In the genomic region with DNA sequence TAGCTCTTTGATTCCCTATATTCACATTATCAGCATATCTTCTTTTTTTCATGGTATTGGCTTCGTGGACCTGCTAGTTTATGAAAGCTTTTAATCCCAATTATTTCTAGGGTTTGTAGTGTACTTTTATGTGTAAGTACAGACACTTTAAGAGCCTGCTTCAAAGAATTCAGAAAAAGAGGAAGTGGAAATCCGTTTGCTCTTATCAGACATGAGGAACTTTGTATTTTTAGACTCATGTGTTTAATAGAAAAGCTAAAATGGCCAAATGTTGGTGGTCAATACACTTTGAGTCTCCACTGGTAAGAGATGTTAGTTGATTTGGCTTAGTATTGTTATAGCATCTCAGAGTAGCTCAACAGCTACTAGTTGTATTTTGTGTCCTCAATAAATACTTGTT, we compare ENCODE assay signal across 26 mouse cellular contexts.
"Had no signal": no experiment of that assay in that cellular context is flagged by ENCODE, and none has a peak within 500 bp of the region (broad histone marks: within the 10 kb centered on the region; RNA-seq: fewer than 3 reads in every experiment).

No protein-coding gene starts in this region.

- H3K27ac ChIP-seq: heart, adult 2 months; heart, embryonic 13.5 days; heart, embryonic 15.5 days; hindbrain, embryonic 13.5 days; hindbrain, embryonic 15.5 days; hindbrain, postnatal 0 days; kidney, embryonic 15.5 days; kidney, postnatal 0 days; limb, embryonic 13.5 days; limb, embryonic 15.5 days; liver, embryonic 12.5 days; liver, embryonic 14.5 days had no signal

- H3K27me3 ChIP-seq: heart, embryonic 13.5 days; heart, embryonic 15.5 days; hindbrain, embryonic 13.5 days; hindbrain, embryonic 15.5 days; kidney, embryonic 15.5 days; limb, embryonic 13.5 days; limb, embryonic 15.5 days; liver, embryonic 12.5 days had no signal

- H3K9me3 ChIP-seq: heart, embryonic 13.5 days; heart, embryonic 15.5 days; hindbrain, embryonic 13.5 days; hindbrain, embryonic 15.5 days; kidney, embryonic 15.5 days; limb, embryonic 13.5 days; limb, embryonic 15.5 days; liver, embryonic 12.5 days had no signal

- DNase-seq: gastrocnemius, postnatal 14 days; gastrocnemius, postnatal 36 days; heart, adult 11 months; heart, adult 2 months; heart, postnatal 4 days; kidney, adult 11 months; kidney, adult 2 months; kidney, adult 9 months; kidney, postnatal 14 days; kidney, postnatal 36 days; layer of hippocampus, adult 9-11 months; layer of hippocampus, postnatal 36 days; left cerebral cortex, postnatal 4 days had no signal

- H3K4me3 ChIP-seq: heart, adult 2 months; heart, embryonic 13.5 days; heart, embryonic 15.5 days; hindbrain, embryonic 13.5 days; hindbrain, embryonic 15.5 days; kidney, embryonic 15.5 days; limb, embryonic 13.5 days; limb, embryonic 15.5 days; liver, embryonic 12.5 days had no signal

- H3K4me1 ChIP-seq: heart, embryonic 13.5 days; heart, embryonic 15.5 days; hindbrain, embryonic 13.5 days; hindbrain, embryonic 15.5 days; kidney, embryonic 15.5 days; limb, embryonic 13.5 days; limb, embryonic 15.5 days; liver, embryonic 12.5 days had no signal

- H3K4me2 ChIP-seq: heart, embryonic 11.5 days; heart, embryonic 13.5 days; heart, embryonic 15.5 days; hindbrain, embryonic 13.5 days; hindbrain, embryonic 15.5 days; kidney, embryonic 15.5 days; limb, embryonic 13.5 days; limb, embryonic 15.5 days; liver, embryonic 12.5 days had no signal

- H3K9ac ChIP-seq: heart, embryonic 13.5 days; heart, embryonic 15.5 days; hindbrain, embryonic 13.5 days; hindbrain, embryonic 15.5 days; kidney, embryonic 15.5 days; limb, embryonic 13.5 days; limb, embryonic 15.5 days; liver, embryonic 12.5 days; liver, embryonic 14.5 days had no signal

- ATAC-seq: hindbrain, postnatal 0 days; intestine, embryonic 16.5 days; liver, embryonic 12.5 days had no signal

- H3K36me3 ChIP-seq: heart, embryonic 13.5 days; heart, embryonic 15.5 days; hindbrain, embryonic 13.5 days; hindbrain, embryonic 15.5 days; kidney, embryonic 15.5 days; limb, embryonic 13.5 days; limb, embryonic 15.5 days; liver, embryonic 12.5 days had no signal
